Mouse (Mus musculus) forelimb bud, embryonic 11.5 days (tissue): ENCODE data around the gene Zfp213.
"Not testable (repeated sequence)": the region's sequence is repeated elsewhere in the genome, so short reads cannot be mapped to it uniquely, and the experiment has no call there.

Experiments
- DNase-seq: peaks from one replicate; pipeline ENCODE4 v3.0.0-alpha.2; 2012; ENCODE audit warnings: low read depth, low spot score

The Zfp213 gene

GRCm38 (mm10) chr17:23545841-23546240 lies 18.2 kb downstream of the Zfp213 start:
- DNase-seq: no peak

- DNase-seq: no peak
Observed at GRCm38 (mm10) chr17:23544766-23545165, 19.3 kb downstream of the Zfp213 start.

GRCm38 (mm10) chr17:23543983-23544382 lies 20.1 kb downstream of the Zfp213 start:
- DNase-seq: no peak

GRCm38 (mm10) chr17:23543325-23543724 lies 20.7 kb downstream of the Zfp213 start:
- DNase-seq: no peak

GRCm38 (mm10) chr17:23542835-23543234 lies 21.2 kb downstream of the Zfp213 start:
- no peak for DNase-seq

- no peak for DNase-seq
Observed at GRCm38 (mm10) chr17:23542004-23542720, 21.9 kb downstream of the Zfp213 start.

GRCm38 (mm10) chr17:23540605-23541475 lies 23.2 kb downstream of the Zfp213 start:
- DNase-seq: no peak

GRCm38 (mm10) chr17:23540106-23540505 lies 23.9 kb downstream of the Zfp213 start:
- no peak for DNase-seq

- DNase-seq: no peak
Observed at GRCm38 (mm10) chr17:23539608-23540007, 24.4 kb downstream of the Zfp213 start.

- DNase-seq: no peak
Observed at GRCm38 (mm10) chr17:23538299-23539015, 25.6 kb downstream of the Zfp213 start.

GRCm38 (mm10) chr17:23537554-23538255 lies 26.3 kb downstream of the Zfp213 start:
- DNase-seq: no peak

- DNase-seq: not testable (repeated sequence)
Observed at GRCm38 (mm10) chr17:23535046-23535788, 28.8 kb downstream of the Zfp213 start.

GRCm38 (mm10) chr17:23533591-23534490 lies 30.2 kb downstream of the Zfp213 start:
- DNase-seq: not testable (repeated sequence)

GRCm38 (mm10) chr17:23531408-23531807 lies 32.6 kb downstream of the Zfp213 start:
- DNase-seq: not testable (repeated sequence)

- not testable (repeated sequence) for DNase-seq
Observed at GRCm38 (mm10) chr17:23522941-23523732, 40.9 kb downstream of the Zfp213 start.

GRCm38 (mm10) chr17:23518701-23519423 lies 45.2 kb downstream of the Zfp213 start:
- DNase-seq: no peak
